Mouse (Mus musculus): ENCODE results near the gene Lsm6.

- no peak for TF ChIP-seq CTCF (IDR thresholded peaks at IDR 0.05)
- TF ChIP-seq EP300 (IDR thresholded peaks at IDR 0.05): no peak
Observed at GRCm38 (mm10) chr8:78814743-78815142, 6.2 kb downstream of the Lsm6 start.
